Mouse (Mus musculus) heart, embryonic 12.5 days (tissue): ENCODE measurements around the gene Plxnb2. TPM values are rescaled to one million over a fixed set of nuclear protein-coding genes. Genes with fewer than 3 reads are reported as not detected.

Experiments
- ATAC-seq: fragments of 200-750 bp; cut with Nextera tagmentation; 2 replicates; pipeline ENCODE4 v1.8.0; 2017; ENCODE audit warnings: moderate TSS enrichment, moderate library complexity; ENCODE audit not compliant: insufficient number of reproducible peaks, low FRiP score
- H3K27ac ChIP-seq: fragments of 300-500 bp; sonication (generic); 2 replicates; pipeline ENCODE4 v1.5.1; 2016; ENCODE audit warnings: mild to moderate bottlenecking, moderate library complexity; ENCODE audit not compliant: poor library complexity, severe bottlenecking
- H3K27me3 ChIP-seq: fragments of 300-500 bp; sonication (generic); replicated peaks from 2 replicates; pipeline ENCODE4 v1.6.1; 2016; ENCODE audit warnings: mild to moderate bottlenecking, moderate library complexity
- H3K36me3 ChIP-seq: fragments of 300-500 bp; sonication (generic); 2 replicates; pipeline ENCODE4 v1.6.1; 2016; ENCODE audit warnings: mild to moderate bottlenecking, moderate library complexity
- H3K4me1 ChIP-seq: fragments of 300-500 bp; sonication (generic); replicated peaks from 2 replicates; pipeline ENCODE4 v1.6.1; 2016; ENCODE audit warnings: mild to moderate bottlenecking
- H3K4me2 ChIP-seq: fragments of 300-500 bp; sonication (generic); 2 replicates; pipeline ENCODE4 v1.6.1; 2016; ENCODE audit warnings: mild to moderate bottlenecking, moderate library complexity
- H3K4me3 ChIP-seq: fragments of 300-500 bp; sonication (generic); 2 replicates; pipeline ENCODE4 v1.5.1; 2016; ENCODE audit warnings: mild to moderate bottlenecking
- H3K9ac ChIP-seq: fragments of 300-500 bp; sonication (generic); 2 replicates; pipeline ENCODE4 v1.6.1; 2016; ENCODE audit warnings: mild to moderate bottlenecking, moderate library complexity
- H3K9me3 ChIP-seq: fragments of 300-500 bp; sonication (generic); replicated peaks from 2 replicates; pipeline ENCODE4 v1.6.1; 2016; ENCODE audit warnings: mild to moderate bottlenecking, moderate library complexity
- WGBS: fragments of 180-500 bp; shearing (Covaris S2); methylation state at CpG from one replicate; pipeline ENCODE4 v1.1.7; 2016; 5-methylcytosine and 5-hydroxymethylcytosine counted together
- polyA plus RNA-seq: library from polyadenylated mRNA; unstranded; fragments of >200 nt; fragmentation: Nextera tagmentation; extraction: Ambion mirVana; gene quantifications from 2 replicates; pipeline ENCODE4 v1.2.1, GENCODE M21; 2016

Gene Plxnb2
- polyA plus RNA-seq: 124 and 130 TPM in 2 replicates

- H3K27me3 ChIP-seq: no peaks in the 10 kb centered on the region
- H3K4me2 ChIP-seq: peak within 1 kb of the TSS; percentile 85
- H3K9ac ChIP-seq: peak within 1 kb of the TSS; percentile 88
- H3K4me3 ChIP-seq: peak within 1 kb of the TSS; percentile 80
- ATAC-seq: peak; percentile 87
- WGBS: under 1% methylated on average over 65 of the region's 72 CpGs
- peak within 1 kb of the TSS; percentile 92 for H3K27ac ChIP-seq
- no peaks in the 10 kb centered on the region for H3K9me3 ChIP-seq
- peaks cover 7% of the 10 kb centered on the region; the same call in 1 of the 2 replicates for H3K36me3 ChIP-seq
- H3K4me1 ChIP-seq: peaks cover 60% of the 10 kb centered on the region
These were observed at the start of gene Plxnb2 for GRCm38 (mm10) chr15:89180571-89181229. Plxnb2 (minus strand) TSS chr15:89180788.

- H3K36me3 ChIP-seq: peaks cover 12% of the 10 kb centered on the region
- 61% methylated on average over 2 of the region's 2 CpGs for WGBS
- no peak overlapping the region for H3K9ac ChIP-seq
- H3K4me3 ChIP-seq: no peak overlapping the region
- no peaks in the 10 kb centered on the region for H3K27me3 ChIP-seq
- ATAC-seq: no peak
- H3K4me1 ChIP-seq: peaks cover 29% of the 10 kb centered on the region
- H3K4me2 ChIP-seq: no peak overlapping the region
- H3K27ac ChIP-seq: peak overlapping the region; percentile 40
- H3K9me3 ChIP-seq: no peaks in the 10 kb centered on the region; the same call in 1 of the 2 replicates
These were observed 35.1 kb upstream of the Plxnb2 start for GRCm38 (mm10) chr15:89215611-89216233.

GRCm38 (mm10) chr15:89214953-89215352, 34.4 kb upstream of the Plxnb2 start:
- H3K4me2 ChIP-seq: no peak overlapping the region
- ATAC-seq: no peak
- H3K4me1 ChIP-seq: peaks cover 29% of the 10 kb centered on the region
- 89% methylated on average over 3 of the region's 3 CpGs for WGBS
- H3K27me3 ChIP-seq: no peaks in the 10 kb centered on the region
- H3K36me3 ChIP-seq: peaks cover 12% of the 10 kb centered on the region
- no peak overlapping the region for H3K4me3 ChIP-seq
- no peaks in the 10 kb centered on the region; the same call in 1 of the 2 replicates for H3K9me3 ChIP-seq
- no peak overlapping the region for H3K27ac ChIP-seq
- no peak overlapping the region for H3K9ac ChIP-seq

- no peaks in the 10 kb centered on the region; the same call in 1 of the 2 replicates for H3K9me3 ChIP-seq
- H3K4me3 ChIP-seq: no peak overlapping the region
- no peaks in the 10 kb centered on the region for H3K27me3 ChIP-seq
- ATAC-seq: no peak
- no peak overlapping the region for H3K9ac ChIP-seq
- peaks cover 29% of the 10 kb centered on the region for H3K4me1 ChIP-seq
- peaks cover 12% of the 10 kb centered on the region for H3K36me3 ChIP-seq
- no peak overlapping the region for H3K4me2 ChIP-seq
- WGBS: 60% methylated on average over 3 of the region's 3 CpGs
- no peak overlapping the region for H3K27ac ChIP-seq
These were observed 32.9 kb upstream of the Plxnb2 start for GRCm38 (mm10) chr15:89213517-89213916.

- Histone ChIP-seq H3K4me1 (peaks cover 29% of the 10 kb centered on the region), H3K4me3 (peak overlapping the region; percentile 97), H3K27me3 (no peaks in the 10 kb centered on the region), H3K9ac (peak overlapping the region; percentile 95), H3K9me3 (no peaks in the 10 kb centered on the region; the same call in 1 of the 2 replicates), H3K36me3 (peaks cover 12% of the 10 kb centered on the region), H3K4me2 (peak overlapping the region; percentile 97), H3K27ac (no peak overlapping the region)
- ATAC-seq: no peak
- 65% methylated on average over 6 of the region's 6 CpGs for WGBS
These were observed 31.9 kb upstream of the Plxnb2 start for GRCm38 (mm10) chr15:89212495-89212894.

- peaks cover 12% of the 10 kb centered on the region for H3K36me3 ChIP-seq
- peak overlapping the region; percentile 95 for H3K9ac ChIP-seq
- H3K27me3 ChIP-seq: no peaks in the 10 kb centered on the region
- peak; percentile 52 for ATAC-seq
- peak overlapping the region; percentile 97 for H3K4me2 ChIP-seq
- under 1% methylated on average over 35 of the region's 35 CpGs for WGBS
- H3K27ac ChIP-seq: peak overlapping the region; percentile 94
- peaks cover 29% of the 10 kb centered on the region for H3K4me1 ChIP-seq
- H3K4me3 ChIP-seq: peak overlapping the region; percentile 97
- no peaks in the 10 kb centered on the region; the same call in 1 of the 2 replicates for H3K9me3 ChIP-seq
These were observed 31.3 kb upstream of the Plxnb2 start for GRCm38 (mm10) chr15:89211716-89212461.

- Histone ChIP-seq H3K9me3 (no peaks in the 10 kb centered on the region), H3K27me3 (no peaks in the 10 kb centered on the region), H3K9ac (peak within 1 kb of the TSS; percentile 95), H3K4me1 (peaks cover 29% of the 10 kb centered on the region), H3K4me2 (peak within 1 kb of the TSS; percentile 97), H3K27ac (peak within 1 kb of the TSS; percentile 94), H3K36me3 (peaks cover 6% of the 10 kb centered on the region), H3K4me3 (peak within 1 kb of the TSS; percentile 97)
- WGBS: 3% methylated on average over 56 of the region's 73 CpGs
- ATAC-seq: peak; percentile 87
These were observed 30.5 kb upstream of the Plxnb2 start, which contains the start of gene Ppp6r2 for GRCm38 (mm10) chr15:89210915-89211715. Ppp6r2 (plus strand) TSS chr15:89211553.

GRCm38 (mm10) chr15:89209886-89210761, 29.5 kb upstream of the Plxnb2 start:
- Histone ChIP-seq H3K36me3 (no peaks in the 10 kb centered on the region), H3K27ac (peak overlapping the region; percentile 94), H3K9me3 (no peaks in the 10 kb centered on the region), H3K4me2 (peak overlapping the region; percentile 74), H3K4me1 (peaks cover 22% of the 10 kb centered on the region), H3K9ac (peak overlapping the region; percentile 61), H3K27me3 (no peaks in the 10 kb centered on the region), H3K4me3 (peak overlapping the region; percentile 50)
- ATAC-seq: no peak
- WGBS: 15% methylated on average over 22 of the region's 22 CpGs

- peaks cover 5% of the 10 kb centered on the region for H3K4me1 ChIP-seq
- peaks cover 13% of the 10 kb centered on the region for H3K9me3 ChIP-seq
- H3K9ac ChIP-seq: no peak overlapping the region
- H3K4me3 ChIP-seq: no peak overlapping the region
- no peak overlapping the region for H3K27ac ChIP-seq
- ATAC-seq: no peak
- no peaks in the 10 kb centered on the region for H3K36me3 ChIP-seq
- 86% methylated on average over 4 of the region's 4 CpGs for WGBS
- H3K27me3 ChIP-seq: no peaks in the 10 kb centered on the region
- no peak overlapping the region for H3K4me2 ChIP-seq
These were observed 26.9 kb upstream of the Plxnb2 start for GRCm38 (mm10) chr15:89207457-89207856.

- 0 out of 2 replicates have a peak, but pooled peaks cover 4% of the 10 kb centered on the region for H3K9me3 ChIP-seq
- H3K27me3 ChIP-seq: no peaks in the 10 kb centered on the region
- H3K4me2 ChIP-seq: peak overlapping the region; percentile 80
- no peaks in the 10 kb centered on the region for H3K36me3 ChIP-seq
- no peak for ATAC-seq
- 71% methylated on average over 15 of the region's 15 CpGs for WGBS
- peak overlapping the region; percentile 78 for H3K4me3 ChIP-seq
- peaks cover 15% of the 10 kb centered on the region for H3K4me1 ChIP-seq
- peak overlapping the region; percentile 93; the same call in 1 of the 2 replicates for H3K9ac ChIP-seq
- peak overlapping the region; percentile 97; the same call in 1 of the 2 replicates for H3K27ac ChIP-seq
These were observed 16.5 kb upstream of the Plxnb2 start for GRCm38 (mm10) chr15:89197056-89197455.
